Mouse (Mus musculus) kidney, embryonic 15.5 days (tissue): ENCODE data around the gene Myo6. TPM values are rescaled to one million over a fixed set of nuclear protein-coding genes. Genes with fewer than 3 reads are reported as not detected.

Experiments used
- ATAC-seq: fragments of 200-750 bp; cut with Nextera tagmentation; replicated peaks from 2 replicates; pipeline ENCODE4 v1.8.0; 2017; ENCODE audit warnings: moderate TSS enrichment; ENCODE audit not compliant: low FRiP score
- H3K27ac ChIP-seq: fragments of 300-500 bp; sonication (generic); 2 replicates; pipeline ENCODE4 v1.5.1; 2015; ENCODE audit warnings: mild to moderate bottlenecking, inconsistent platforms
- H3K27me3 ChIP-seq: fragments of 300-500 bp; sonication (generic); 2 replicates; pipeline ENCODE4 v1.6.1; 2015; ENCODE audit warnings: inconsistent platforms
- H3K36me3 ChIP-seq: fragments of 300-500 bp; sonication (generic); 2 replicates; pipeline ENCODE4 v1.6.1; 2015; ENCODE audit warnings: inconsistent platforms
- H3K4me1 ChIP-seq: fragments of 300-500 bp; sonication (generic); 2 replicates; pipeline ENCODE4 v1.6.1; 2015; ENCODE audit warnings: inconsistent platforms
- H3K4me2 ChIP-seq: fragments of 300-500 bp; sonication (generic); 2 replicates; pipeline ENCODE4 v1.6.1; 2015; ENCODE audit warnings: moderate library complexity, mild to moderate bottlenecking, inconsistent platforms
- H3K4me3 ChIP-seq: fragments of 300-500 bp; sonication (generic); replicated peaks from 2 replicates; pipeline ENCODE4 v1.5.1; 2015; ENCODE audit warnings: mild to moderate bottlenecking, inconsistent platforms
- H3K9ac ChIP-seq: fragments of 300-500 bp; sonication (generic); 2 replicates; pipeline ENCODE4 v1.6.1; 2015; ENCODE audit warnings: mild to moderate bottlenecking, inconsistent platforms
- H3K9me3 ChIP-seq: fragments of 300-500 bp; sonication (generic); replicated peaks from 2 replicates; pipeline ENCODE4 v1.6.1; 2016; ENCODE audit warnings: inconsistent platforms
- WGBS: fragments of 180-500 bp; shearing (Covaris S2); methylation state at CpG from one replicate; pipeline ENCODE4 v1.1.7; 2015; ENCODE audit warnings: mixed read lengths; 5-methylcytosine and 5-hydroxymethylcytosine counted together
- polyA plus RNA-seq: library from polyadenylated mRNA; unstranded; fragments of >200 nt; fragmentation: Nextera tagmentation; extraction: Ambion mirVana; gene quantifications from 2 replicates; pipeline ENCODE4 v1.2.1, GENCODE M21; 2015

Gene Myo6
- polyA plus RNA-seq, 1 experiment from 2014 or later = 54.0 TPM

DNA sequence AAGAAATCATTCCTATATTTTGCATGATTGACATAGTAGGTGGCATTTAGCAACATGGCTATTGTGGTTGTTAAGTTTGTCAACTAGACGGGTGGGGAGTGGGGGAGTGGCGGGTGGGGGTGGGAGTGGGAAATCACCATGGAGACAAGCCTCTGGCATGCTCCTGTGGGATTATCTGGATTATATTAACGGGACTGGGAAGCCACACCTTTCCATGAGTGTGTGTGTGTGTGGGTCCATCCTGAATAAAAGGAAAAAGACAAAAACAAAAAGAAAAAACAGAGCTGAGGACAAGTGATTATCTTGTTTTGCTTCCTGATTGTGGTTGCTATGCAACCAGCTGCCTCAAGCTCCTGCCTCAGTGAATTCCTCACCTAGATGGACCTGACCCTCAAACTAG is 20.9 kb downstream of the Myo6 start:
- ATAC-seq = no peak
- no peaks in the 10 kb centered on the region for H3K9me3 ChIP-seq
- H3K27ac ChIP-seq = no peak overlapping the region
- H3K27me3 ChIP-seq = no peaks in the 10 kb centered on the region
- no peak overlapping the region for H3K9ac ChIP-seq
- WGBS = 62% methylated on average over 3 of the region's 3 CpGs
- no peak overlapping the region for H3K4me2 ChIP-seq
- no peak overlapping the region for H3K4me3 ChIP-seq
- peaks cover 5% of the 10 kb centered on the region; the same call in 1 of the 2 replicates for H3K4me1 ChIP-seq
- 0 out of 2 replicates have a peak, but pooled peaks cover 2% of the 10 kb centered on the region for H3K36me3 ChIP-seq

DNA sequence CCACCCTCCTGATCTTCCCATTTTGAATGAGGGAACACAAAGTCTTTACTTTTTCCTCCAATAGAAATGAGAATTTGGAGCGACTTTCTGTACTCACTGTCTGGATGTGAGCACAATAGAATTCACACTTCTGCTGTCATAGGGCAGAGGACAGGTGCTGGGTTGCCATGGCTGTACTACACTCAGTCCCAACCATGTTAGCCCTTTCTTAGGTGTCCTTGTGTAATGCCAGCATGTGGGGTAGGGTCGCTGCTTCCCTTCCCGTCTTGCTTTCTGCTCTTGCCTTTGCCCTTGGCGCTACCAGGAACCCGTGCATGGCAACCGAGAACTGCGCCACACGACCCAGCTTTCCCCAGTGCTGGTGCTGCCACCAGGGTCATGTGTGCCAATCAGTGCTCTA is 21.9 kb downstream of the Myo6 start:
- Histone ChIP-seq H3K9me3 (no peaks in the 10 kb centered on the region), H3K4me1 (peaks cover 8% of the 10 kb centered on the region; the same call in 1 of the 2 replicates), H3K27ac (no peak overlapping the region), H3K27me3 (no peaks in the 10 kb centered on the region), H3K4me2 (no peak overlapping the region), H3K36me3 (no peaks in the 10 kb centered on the region), H3K4me3 (no peak overlapping the region), H3K9ac (no peak overlapping the region)
- ATAC-seq = no peak
- 93% methylated on average over 8 of the region's 8 CpGs for WGBS

DNA sequence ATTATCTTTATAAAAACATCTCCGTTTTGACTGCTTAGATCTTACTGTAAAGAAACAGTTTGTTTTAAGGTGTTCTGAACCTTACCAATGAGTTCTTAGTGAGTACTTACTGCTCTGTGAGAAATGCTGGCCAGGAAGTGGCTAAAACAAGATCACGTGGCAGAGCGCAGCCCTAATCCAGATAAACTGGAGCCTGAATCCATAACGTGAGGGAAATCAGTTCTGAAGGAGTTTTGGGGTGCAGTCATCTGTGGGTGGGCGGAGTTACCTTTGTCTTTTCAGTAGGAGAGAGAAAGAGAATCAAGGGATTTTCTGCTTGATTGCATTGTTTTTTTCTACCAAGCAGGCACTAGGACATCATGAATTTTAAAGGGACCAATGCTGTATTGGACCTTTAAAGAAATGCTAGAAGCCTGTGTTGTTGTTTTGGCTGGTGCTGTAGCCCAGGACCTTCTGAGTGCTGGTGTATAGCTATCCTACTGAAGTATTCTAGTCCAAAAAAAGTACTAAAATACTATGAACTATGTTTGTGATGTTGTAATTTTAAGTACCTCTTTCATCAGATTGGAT is 23.6 kb downstream of the Myo6 start:
- 56% methylated on average over 5 of the region's 5 CpGs for WGBS
- Histone ChIP-seq H3K4me2 (no peak overlapping the region), H3K27me3 (no peaks in the 10 kb centered on the region)

DNA sequence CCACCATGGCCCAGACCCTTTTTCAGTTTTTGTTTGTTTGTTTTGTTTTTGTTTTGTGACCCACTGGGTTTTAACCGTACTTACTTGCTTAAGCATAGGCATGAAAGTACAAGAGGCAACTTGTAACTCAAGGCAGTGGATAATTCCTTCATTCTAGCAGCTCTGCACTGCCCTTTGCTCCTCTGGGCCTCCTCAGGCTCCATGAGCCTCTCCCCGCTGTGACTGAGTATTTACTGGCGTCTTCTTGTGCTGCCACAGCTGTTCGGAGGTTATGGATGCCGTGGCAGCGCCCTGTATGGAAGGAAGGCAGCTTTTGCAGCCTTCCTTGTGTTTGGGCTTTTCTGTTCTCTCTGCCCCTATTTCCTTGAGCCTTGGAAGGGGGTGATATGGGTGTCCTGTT is 26.4 kb downstream of the Myo6 start:
- Histone ChIP-seq H3K27me3 (no peaks in the 10 kb centered on the region), H3K27ac (no peak overlapping the region), H3K4me1 (peaks cover 14% of the 10 kb centered on the region; the same call in 1 of the 2 replicates), H3K9ac (no peak overlapping the region), H3K9me3 (no peaks in the 10 kb centered on the region), H3K4me3 (no peak overlapping the region), H3K36me3 (no peaks in the 10 kb centered on the region), H3K4me2 (no peak overlapping the region)
- no peak for ATAC-seq
- 72% methylated on average over 6 of the region's 6 CpGs for WGBS

More for the DNA sequence above, 23.6 kb downstream of the Myo6 start:
- H3K4me1 ChIP-seq = peaks cover 12% of the 10 kb centered on the region; the same call in 1 of the 2 replicates
- H3K27ac ChIP-seq = 0 out of 2 replicates have a peak overlapping the region, but pooled peaks have one; percentile 18
- H3K9ac ChIP-seq = no peak overlapping the region
- H3K9me3 ChIP-seq = no peaks in the 10 kb centered on the region
- no peak for ATAC-seq
- no peak overlapping the region for H3K4me3 ChIP-seq
- H3K36me3 ChIP-seq = no peaks in the 10 kb centered on the region

DNA sequence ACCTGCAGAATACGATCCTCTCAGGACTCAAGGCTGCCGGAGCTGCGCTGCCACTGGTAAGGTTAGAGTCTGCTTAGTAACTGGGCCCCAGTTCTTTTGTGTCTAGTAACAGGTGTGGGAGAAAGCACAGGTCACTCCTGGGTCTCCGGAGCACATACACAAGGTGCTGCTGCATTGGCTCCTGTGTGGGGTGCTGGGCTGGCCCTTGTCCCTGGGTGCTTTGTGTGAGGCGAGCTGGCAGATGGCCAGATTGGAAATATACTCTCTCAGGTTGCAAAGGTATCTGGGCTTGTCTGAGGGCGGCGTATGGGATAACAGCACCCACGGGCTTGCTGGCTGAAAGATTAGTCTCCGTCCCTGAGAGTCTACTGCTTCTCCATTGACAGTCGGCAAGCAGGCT is 27.5 kb downstream of the Myo6 start:
- Histone ChIP-seq H3K4me2 (no peak overlapping the region), H3K27me3 (no peaks in the 10 kb centered on the region), H3K9me3 (no peaks in the 10 kb centered on the region), H3K36me3 (no peaks in the 10 kb centered on the region), H3K4me3 (no peak overlapping the region), H3K27ac (no peak overlapping the region), H3K4me1 (peaks cover 19% of the 10 kb centered on the region; the same call in 1 of the 2 replicates), H3K9ac (no peak overlapping the region)
- 77% methylated on average over 10 of the region's 10 CpGs for WGBS
- no peak for ATAC-seq

- no peak for ATAC-seq
- 74% methylated on average over 6 of the region's 6 CpGs for WGBS
- no peaks in the 10 kb centered on the region for H3K9me3 ChIP-seq
Observed at GRCm38 (mm10) chr9:80194446-80194845, 29.6 kb downstream of the Myo6 start.

GRCm38 (mm10) chr9:80196161-80196560 is 31.3 kb downstream of the Myo6 start:
- no peak overlapping the region for H3K9ac ChIP-seq
- H3K27ac ChIP-seq = 0 out of 2 replicates have a peak overlapping the region, but pooled peaks have one; percentile 9
- no peak overlapping the region for H3K4me3 ChIP-seq
- ATAC-seq = no peak
- H3K4me1 ChIP-seq = peaks cover 17% of the 10 kb centered on the region; the same call in 1 of the 2 replicates
- 66% methylated on average over 3 of the region's 3 CpGs for WGBS
- H3K9me3 ChIP-seq = no peaks in the 10 kb centered on the region
- no peaks in the 10 kb centered on the region for H3K27me3 ChIP-seq
- no peaks in the 10 kb centered on the region for H3K36me3 ChIP-seq
- H3K4me2 ChIP-seq = no peak overlapping the region

More at GRCm38 (mm10) chr9:80194446-80194845, 29.6 kb downstream of the Myo6 start:
- Histone ChIP-seq H3K27me3 (no peaks in the 10 kb centered on the region), H3K9ac (no peak overlapping the region), H3K36me3 (no peaks in the 10 kb centered on the region), H3K4me2 (no peak overlapping the region), H3K4me1 (peaks cover 14% of the 10 kb centered on the region; the same call in 1 of the 2 replicates), H3K27ac (no peak overlapping the region), H3K4me3 (no peak overlapping the region)

DNA sequence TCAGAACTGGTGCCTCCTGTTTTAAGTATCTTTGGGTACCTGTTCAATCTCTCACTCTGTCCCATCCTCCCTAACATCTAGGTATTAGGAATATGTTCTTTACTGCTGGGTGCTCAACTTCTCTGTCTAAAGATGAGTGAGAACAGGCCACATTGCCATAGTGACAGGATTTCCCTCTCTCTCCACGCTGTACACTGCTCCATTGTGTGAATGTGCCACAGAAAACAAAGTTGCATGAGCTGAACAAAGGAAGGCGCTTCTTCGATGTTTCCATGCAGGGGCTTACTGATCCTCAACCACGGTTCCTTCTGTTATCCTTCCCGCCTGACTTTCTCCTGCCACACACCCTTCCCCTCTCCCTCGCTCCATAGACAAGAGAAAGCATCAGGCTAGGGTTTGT is 32.4 kb downstream of the Myo6 start:
- Histone ChIP-seq H3K27me3 (no peaks in the 10 kb centered on the region), H3K4me2 (no peak overlapping the region), H3K9ac (no peak overlapping the region), H3K27ac (no peak overlapping the region), H3K4me1 (peaks cover 14% of the 10 kb centered on the region; the same call in 1 of the 2 replicates), H3K36me3 (no peaks in the 10 kb centered on the region), H3K4me3 (no peak overlapping the region), H3K9me3 (no peaks in the 10 kb centered on the region)
- ATAC-seq = no peak
- WGBS = 81% methylated on average over 6 of the region's 6 CpGs

DNA sequence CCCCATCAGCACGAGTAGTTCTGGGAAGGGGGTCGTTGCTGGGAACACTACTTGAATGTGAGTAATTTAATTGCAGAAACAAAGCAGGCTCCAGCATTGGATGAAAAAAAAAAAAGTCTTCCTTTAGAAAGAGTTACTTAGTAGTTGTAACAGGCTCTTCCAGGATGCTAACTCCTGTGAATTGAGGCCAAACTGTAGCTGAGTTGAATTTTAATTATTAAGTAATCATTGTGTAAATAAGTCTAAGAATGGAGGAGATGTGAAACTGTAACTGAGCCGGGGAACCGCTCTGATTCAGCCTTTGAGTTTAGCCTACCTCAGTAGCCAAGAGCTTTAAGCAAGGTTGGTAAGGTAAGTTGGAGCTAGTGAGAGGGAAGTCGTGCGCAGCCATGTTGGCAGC is 36.0 kb downstream of the Myo6 start:
- H3K9ac ChIP-seq = no peak overlapping the region
- no peak overlapping the region for H3K4me2 ChIP-seq
- WGBS = 76% methylated on average over 6 of the region's 6 CpGs
- H3K36me3 ChIP-seq = no peaks in the 10 kb centered on the region
- H3K27ac ChIP-seq = peak overlapping the region; percentile 37; the same call in 1 of the 2 replicates
- no peak for ATAC-seq
- no peaks in the 10 kb centered on the region for H3K9me3 ChIP-seq
- no peak overlapping the region for H3K4me3 ChIP-seq
- H3K4me1 ChIP-seq = peaks cover 11% of the 10 kb centered on the region; the same call in 1 of the 2 replicates
- no peaks in the 10 kb centered on the region for H3K27me3 ChIP-seq

GRCm38 (mm10) chr9:80202374-80203060 is 37.7 kb downstream of the Myo6 start:
- Histone ChIP-seq H3K4me3 (no peak overlapping the region), H3K27me3 (no peaks in the 10 kb centered on the region), H3K4me1 (0 out of 2 replicates have a peak, but pooled peaks cover 4% of the 10 kb centered on the region), H3K27ac (no peak overlapping the region), H3K9ac (no peak overlapping the region), H3K36me3 (no peaks in the 10 kb centered on the region), H3K4me2 (no peak overlapping the region), H3K9me3 (no peaks in the 10 kb centered on the region)
- 0 out of 2 replicates have a peak, but pooled peaks have one; percentile 25 for ATAC-seq
- WGBS = 85% methylated on average over 14 of the region's 14 CpGs

GRCm38 (mm10) chr9:80208681-80209080 is 43.9 kb downstream of the Myo6 start:
- H3K4me3 ChIP-seq = no peak overlapping the region
- peaks cover 17% of the 10 kb centered on the region for H3K4me1 ChIP-seq
- no peaks in the 10 kb centered on the region for H3K9me3 ChIP-seq
- H3K27ac ChIP-seq = no peak overlapping the region
- ATAC-seq = no peak
- WGBS = 83% methylated on average over 2 of the region's 2 CpGs
- H3K27me3 ChIP-seq = no peaks in the 10 kb centered on the region
- H3K4me2 ChIP-seq = no peak overlapping the region
- no peak overlapping the region for H3K9ac ChIP-seq
- 0 out of 2 replicates have a peak, but pooled peaks cover 3% of the 10 kb centered on the region for H3K36me3 ChIP-seq

DNA sequence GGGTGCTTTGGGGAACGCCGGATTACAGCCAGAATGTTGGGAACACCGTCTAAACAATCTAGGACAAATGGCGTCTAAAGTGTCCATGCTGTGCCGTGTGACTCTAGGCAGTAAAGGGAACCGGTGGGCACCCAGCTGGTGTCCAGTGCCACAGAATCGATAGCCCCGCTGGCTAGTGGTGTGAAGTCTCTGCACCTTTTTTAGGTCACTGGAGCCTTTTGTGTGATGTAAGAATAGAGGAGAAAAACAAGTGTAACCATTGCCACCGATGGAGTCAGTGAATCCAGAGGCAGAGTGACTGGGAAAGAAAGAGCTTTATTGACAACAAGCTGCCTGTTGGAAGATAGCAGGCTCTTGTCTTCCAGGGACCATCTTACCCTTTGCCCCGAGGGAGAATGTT is 44.6 kb downstream of the Myo6 start:
- Histone ChIP-seq H3K9ac (no peak overlapping the region), H3K4me3 (no peak overlapping the region), H3K27ac (0 out of 2 replicates have a peak overlapping the region, but pooled peaks have one; percentile 60), H3K36me3 (0 out of 2 replicates have a peak, but pooled peaks cover 3% of the 10 kb centered on the region), H3K4me2 (no peak overlapping the region), H3K4me1 (peaks cover 17% of the 10 kb centered on the region), H3K27me3 (no peaks in the 10 kb centered on the region), H3K9me3 (no peaks in the 10 kb centered on the region)
- no peak for ATAC-seq
- 40% methylated on average over 10 of the region's 10 CpGs for WGBS
